In the genomic region with DNA sequence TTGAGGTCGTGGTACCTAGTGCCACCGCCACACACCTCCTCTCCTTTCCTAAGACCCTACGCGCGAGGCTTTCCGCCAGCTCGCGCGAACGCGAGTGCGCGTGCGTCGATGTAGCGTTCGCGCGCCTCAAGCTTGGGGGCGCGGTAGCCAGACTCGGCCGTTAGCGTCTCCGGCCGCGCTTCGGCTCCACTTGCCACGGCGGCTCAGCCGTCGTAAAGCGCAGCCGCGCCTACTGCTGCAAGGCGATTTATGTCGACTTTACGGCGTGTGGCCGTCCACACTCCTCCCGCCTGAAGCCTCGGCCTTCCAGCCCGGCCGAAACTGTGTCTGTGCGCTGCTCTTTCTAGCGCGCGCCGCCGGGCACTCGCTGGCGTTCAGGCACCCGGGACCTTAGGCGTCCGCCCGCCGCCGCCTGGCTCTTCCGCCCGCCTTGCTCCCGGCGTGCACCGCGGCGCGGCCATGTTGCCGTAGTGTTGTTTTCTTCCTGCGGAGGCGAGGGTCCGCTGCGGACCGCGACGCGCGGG, we compare ENCODE assay signal across 7 mouse cellular contexts. TPM values are rescaled to one million over a fixed set of nuclear protein-coding genes. Genes with fewer than 3 reads are reported as not detected.
A peak's percentile ranks its signal among the peaks of the same experiment; 100 is the strongest.
DNase-seq lines count a peak whose midpoint lies in the region; ATAC-seq and TF ChIP-seq lines count a peak whose summit lies in the region.

A gene (plus strand): TSS at position 400 of the 524 bp plus-strand sequence.

- TF ChIP-seq CTCF in intestine, postnatal 0 days (IDR thresholded peaks at IDR 0.05; ENCODE audit: low read depth) = peak; percentile 36
- TF ChIP-seq CTCF in small intestine, adult 2 months (IDR thresholded peaks at IDR 0.05; ENCODE audit: extremely low read depth, insufficient read length, insufficient replicate concordance, low read depth, low read length) = no peak

- intact Hi-C loops in left cerebral cortex, postnatal 4 days (cut with DNase I) = no loop called here

- H3K4me1 ChIP-seq in embryonic facial prominence, embryonic 10.5 days = peaks cover 19% of the 10 kb centered on the region
- no peaks in the 10 kb centered on the region; the same call in 1 of the 2 replicates for H3K4me1 ChIP-seq in intestine, postnatal 0 days (replicated peaks; ENCODE audit: control insufficient read depth, insufficient read depth, low read length)
- peaks cover 21% of the 10 kb centered on the region for H3K4me1 ChIP-seq in midbrain, embryonic 12.5 days
- peaks cover 3% of the 10 kb centered on the region; the same call in 1 of the 2 replicates for H3K4me1 ChIP-seq in small intestine, adult 2 months (ENCODE audit: control insufficient read depth, insufficient read depth, insufficient read length, low read length)

- peak within 1 kb of the TSS; percentile 100 for H3K9ac ChIP-seq in intestine, postnatal 0 days (ENCODE audit: low read depth, low read length)
- H3K9ac ChIP-seq in midbrain, embryonic 12.5 days (replicated peaks) = peak within 1 kb of the TSS; percentile 100

- DNase-seq in adrenal gland, postnatal 10 days = peak; percentile 90
- DNase-seq in embryonic facial prominence, embryonic 10.5 days (ENCODE audit: low spot score) = peak; percentile 91
- peak; percentile 34 for DNase-seq in gonadal fat pad, adult 2 months (ENCODE audit: low read depth)
- peak; percentile 90 for DNase-seq in left cerebral cortex, postnatal 4 days

- under 1% methylated on average over 76 of the region's 76 CpGs for WGBS in embryonic facial prominence, embryonic 10.5 days
- under 1% methylated on average over 76 of the region's 76 CpGs for WGBS in intestine, postnatal 0 days
- under 1% methylated on average over 76 of the region's 76 CpGs for WGBS in midbrain, embryonic 12.5 days
- WGBS in small intestine, adult 2 months = under 1% methylated on average over 76 of the region's 76 CpGs

- H3K36me3 ChIP-seq in embryonic facial prominence, embryonic 10.5 days (replicated peaks) = 0 out of 2 replicates have a peak, but pooled peaks cover 9% of the 10 kb centered on the region
- H3K36me3 ChIP-seq in intestine, postnatal 0 days (ENCODE audit: control insufficient read depth, insufficient read depth) = no peaks in the 10 kb centered on the region
- H3K36me3 ChIP-seq in midbrain, embryonic 12.5 days = no peaks in the 10 kb centered on the region
- H3K36me3 ChIP-seq in small intestine, adult 2 months (ENCODE audit: control insufficient read depth, insufficient read depth, low read length) = no peaks in the 10 kb centered on the region

- peak within 1 kb of the TSS; percentile 74 for H3K4me2 ChIP-seq in intestine, postnatal 0 days (replicated peaks; ENCODE audit: low read depth)
- H3K4me2 ChIP-seq in midbrain, embryonic 12.5 days (replicated peaks) = peak within 1 kb of the TSS; percentile 66

- no peaks in the 10 kb centered on the region for H3K9me3 ChIP-seq in embryonic facial prominence, embryonic 10.5 days
- H3K9me3 ChIP-seq in intestine, postnatal 0 days (ENCODE audit: control insufficient read depth) = no peaks in the 10 kb centered on the region
- H3K9me3 ChIP-seq in midbrain, embryonic 12.5 days = no peaks in the 10 kb centered on the region

- ATAC-seq in intestine, postnatal 0 days = peak; percentile 94
- peak; percentile 90 for ATAC-seq in midbrain, embryonic 12.5 days (ENCODE audit: low FRiP score, low read depth)

- no peaks in the 10 kb centered on the region for H3K27me3 ChIP-seq in embryonic facial prominence, embryonic 10.5 days (replicated peaks; ENCODE audit: low read depth, poor library complexity, severe bottlenecking)
- no peaks in the 10 kb centered on the region for H3K27me3 ChIP-seq in intestine, postnatal 0 days (replicated peaks; ENCODE audit: control insufficient read depth, insufficient read depth, low read length)
- no peaks in the 10 kb centered on the region for H3K27me3 ChIP-seq in midbrain, embryonic 12.5 days
- no peaks in the 10 kb centered on the region for H3K27me3 ChIP-seq in small intestine, adult 2 months (ENCODE audit: control insufficient read depth, insufficient read depth, low read length)

- peak within 1 kb of the TSS; percentile 100 for H3K27ac ChIP-seq in embryonic facial prominence, embryonic 10.5 days (replicated peaks)
- peak within 1 kb of the TSS; percentile 100 for H3K27ac ChIP-seq in intestine, postnatal 0 days (ENCODE audit: low read depth, low read length)
- peak within 1 kb of the TSS; percentile 100 for H3K27ac ChIP-seq in midbrain, embryonic 12.5 days (replicated peaks)
- H3K27ac ChIP-seq in small intestine, adult 2 months (ENCODE audit: insufficient read depth, low read depth, low read length) = peak within 1 kb of the TSS; percentile 96

- H3K4me3 ChIP-seq in embryonic facial prominence, embryonic 10.5 days = peak within 1 kb of the TSS; percentile 96
- H3K4me3 ChIP-seq in intestine, postnatal 0 days (ENCODE audit: low read depth, low read length) = peak within 1 kb of the TSS; percentile 98
- H3K4me3 ChIP-seq in midbrain, embryonic 12.5 days = peak within 1 kb of the TSS; percentile 99
- peak within 1 kb of the TSS; percentile 73 for H3K4me3 ChIP-seq in small intestine, adult 2 months (ENCODE audit: low read depth, low read length)

- TF ChIP-seq POLR2A in small intestine, adult 2 months (IDR thresholded peaks at IDR 0.05; ENCODE audit: low read depth, low read length) = peak; percentile 40

RNA-seq across cellular contexts. Expression of the gene that starts here (rescaled TPM):
- total RNA-seq in adrenal gland, postnatal 10 days (2021) = 10 to 100 TPM; 46.8 to 52.7 TPM
- polyA plus RNA-seq in embryonic facial prominence, embryonic 10.5 days (2016; fragmentation: Nextera tagmentation; extraction: Ambion mirVana) = 13.9 and 14.7 TPM in 2 replicates
- 19.1 and 22.6 TPM in 2 replicates for polyA plus RNA-seq in gonadal fat pad, adult 2 months (2012; rRNA removed)
- 6.1 and 7.1 TPM in 2 replicates for polyA plus RNA-seq in intestine, postnatal 0 days (2015; fragmentation: Nextera tagmentation; extraction: Ambion mirVana)
- total RNA-seq in left cerebral cortex, postnatal 4 days (2021) = 10 to 100 TPM; 68.5 to 78.5 TPM
- 25.3 and 27.3 TPM in 2 replicates for polyA plus RNA-seq in midbrain, embryonic 12.5 days (2016; fragmentation: Nextera tagmentation; extraction: Ambion mirVana)
- 10.7 and 25.2 TPM in 2 replicates for polyA plus RNA-seq in small intestine, adult 2 months (2012; rRNA removed)

Comparison
In these comparisons a context has a peak if more than half of its experiments do, and no peak if none do; other contexts are left out.
1. Peak in every context shown above with its lines: DNase-seq, ATAC-seq, H3K4me3 ChIP-seq and H3K27ac ChIP-seq.
2. DNase-seq: peak in every context shown above with its lines; median percentile 91 in embryonic facial prominence, embryonic 10.5 days; 90 in adrenal gland, postnatal 10 days; 90 in left cerebral cortex, postnatal 4 days; 34 in gonadal fat pad, adult 2 months.